Mouse (Mus musculus) midbrain, embryonic 10.5 days (tissue): ENCODE measurements at regions not wholly inside any gene's neighbourhood (a gene's known extent, or its start where the extent isn't known, plus 50 kb on each side); places are given as distances from the start of the nearest gene placed in this dataset.

Experiments
- DNase-seq: peaks from one replicate; pipeline ENCODE4 v3.0.0-alpha.2; 2017; ENCODE audit warnings: low spot score
- H3K27ac ChIP-seq: fragments of 300-500 bp; sonication (generic); replicated peaks from 2 replicates; pipeline ENCODE4 v1.5.1; 2016; ENCODE audit warnings: mild to moderate bottlenecking
- H3K27me3 ChIP-seq: fragments of 300-500 bp; sonication (generic); 2 replicates; pipeline ENCODE4 v1.6.1; 2016; ENCODE audit warnings: low read depth, mild to moderate bottlenecking; ENCODE audit not compliant: poor library complexity, severe bottlenecking
- H3K36me3 ChIP-seq: fragments of 300-500 bp; sonication (generic); 2 replicates; pipeline ENCODE4 v1.6.1; 2016; ENCODE audit warnings: mild to moderate bottlenecking, moderate library complexity
- H3K4me1 ChIP-seq: fragments of 300-500 bp; sonication (generic); 2 replicates; pipeline ENCODE4 v1.6.1; 2016
- H3K4me3 ChIP-seq: fragments of 300-500 bp; sonication (generic); 2 replicates; pipeline ENCODE4 v1.5.1; 2016; ENCODE audit warnings: mild to moderate bottlenecking, moderate library complexity
- H3K9me3 ChIP-seq: fragments of 300-500 bp; sonication (generic); replicated peaks from 2 replicates; pipeline ENCODE4 v1.6.1; 2016; ENCODE audit warnings: mild to moderate bottlenecking
- WGBS: fragments of 180-500 bp; shearing (Covaris S2); methylation state at CpG from one replicate; pipeline ENCODE4 v1.1.7; 2016; 5-methylcytosine and 5-hydroxymethylcytosine counted together

DNA sequence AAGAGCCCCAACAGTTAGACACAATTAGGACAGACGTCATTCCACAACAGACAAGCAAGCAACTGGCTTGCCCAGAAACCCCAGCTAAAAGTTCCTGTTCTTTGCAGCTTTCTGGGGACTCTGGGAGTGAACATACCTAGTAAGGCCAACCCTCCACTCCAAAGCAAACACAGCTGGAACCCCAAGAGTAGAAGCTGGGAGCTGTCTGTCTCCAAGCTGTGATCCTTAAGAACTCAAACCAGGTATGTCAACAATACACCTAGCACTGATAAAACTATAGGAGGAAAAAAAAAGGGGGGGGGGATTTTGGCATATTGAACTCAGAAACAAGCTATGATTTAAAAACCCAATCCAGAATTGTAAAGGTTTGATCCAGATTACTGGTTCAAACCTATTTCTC lies 84.2 kb upstream of the Basp1 start:
- WGBS = 40% methylated on average over 1 of the region's 1 CpGs
- Histone ChIP-seq H3K9me3 (no peaks in the 10 kb centered on the region), H3K4me3 (no peak overlapping the region), H3K27me3 (peaks cover 7% of the 10 kb centered on the region; the same call in 1 of the 2 replicates), H3K4me1 (peaks cover 18% of the 10 kb centered on the region), H3K27ac (no peak overlapping the region), H3K36me3 (no peaks in the 10 kb centered on the region)
- DNase-seq = no peak

DNA sequence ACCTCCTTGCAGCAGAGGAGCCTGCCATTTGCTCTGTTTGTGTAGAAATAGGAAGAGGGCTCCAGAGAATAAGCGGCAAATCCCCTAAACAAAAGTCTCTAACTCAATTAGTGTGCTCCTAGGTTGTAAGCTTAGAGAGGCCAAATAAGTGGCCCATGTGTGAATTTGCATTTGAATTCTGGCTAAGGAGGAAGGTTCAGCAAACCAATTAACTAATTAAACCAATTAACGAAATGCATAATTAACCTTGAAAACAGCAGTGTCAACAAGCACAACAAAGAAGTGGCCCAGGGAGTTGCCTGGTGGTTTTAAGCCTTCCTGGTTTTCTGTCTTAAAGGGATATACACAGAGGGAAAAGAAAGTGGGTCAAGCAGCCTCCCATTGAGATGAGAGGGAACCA lies 84.9 kb upstream of the Basp1 start:
- H3K9me3 ChIP-seq = no peaks in the 10 kb centered on the region
- H3K4me3 ChIP-seq = no peak overlapping the region
- no peak overlapping the region for H3K27ac ChIP-seq
- peaks cover 7% of the 10 kb centered on the region; the same call in 1 of the 2 replicates for H3K27me3 ChIP-seq
- no peak for DNase-seq
- H3K36me3 ChIP-seq = no peaks in the 10 kb centered on the region
- peaks cover 18% of the 10 kb centered on the region for H3K4me1 ChIP-seq
- 10% methylated on average over 2 of the region's 2 CpGs for whole genome bisulfite sequencing

DNA sequence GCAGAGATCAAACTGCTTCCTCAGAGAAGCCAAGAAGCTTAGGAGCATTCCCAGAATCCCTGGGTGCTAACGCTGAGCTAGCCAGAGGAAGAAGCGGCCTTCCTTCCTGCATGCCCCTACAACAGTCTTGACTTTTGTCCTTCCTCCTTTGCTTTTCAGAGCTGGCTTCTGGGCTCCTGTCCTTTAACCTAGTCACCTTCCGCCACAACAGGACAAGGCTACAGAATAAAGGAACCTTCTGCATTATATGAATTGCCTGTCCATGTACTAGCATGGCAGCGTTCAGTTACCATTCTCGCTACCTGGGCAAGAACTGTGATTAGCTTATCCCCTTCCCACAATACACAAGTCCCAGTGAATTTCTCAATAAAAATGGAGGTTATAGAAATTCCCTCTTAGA lies 88.9 kb upstream of the Basp1 start:
- WGBS = 84% methylated on average over 5 of the region's 5 CpGs
- H3K36me3 ChIP-seq = no peaks in the 10 kb centered on the region
- no peak overlapping the region for H3K4me3 ChIP-seq
- peaks cover 5% of the 10 kb centered on the region; the same call in 1 of the 2 replicates for H3K27me3 ChIP-seq
- H3K4me1 ChIP-seq = 0 out of 2 replicates have a peak, but pooled peaks cover 10% of the 10 kb centered on the region
- DNase-seq = no peak
- no peak overlapping the region for H3K27ac ChIP-seq
- no peaks in the 10 kb centered on the region for H3K9me3 ChIP-seq

DNA sequence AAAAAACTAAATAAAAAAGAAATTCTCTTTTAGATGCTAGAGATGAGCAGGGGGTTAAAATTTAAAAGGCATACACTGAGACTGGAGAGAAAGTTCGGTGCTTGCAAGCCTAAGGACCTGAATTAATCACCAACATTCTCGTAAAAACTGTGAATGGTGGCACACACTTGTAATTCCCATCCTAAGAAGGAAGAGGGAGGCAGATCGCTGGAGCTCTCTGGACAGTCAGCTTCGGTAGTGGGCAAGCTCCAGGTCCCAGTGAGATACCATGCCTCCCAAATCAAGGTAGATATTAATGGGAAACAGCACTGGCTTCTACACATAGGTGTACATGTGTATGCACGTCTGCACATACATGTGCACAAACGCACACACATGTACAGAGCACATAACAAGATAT lies 89.5 kb upstream of the Basp1 start:
- H3K9me3 ChIP-seq = no peaks in the 10 kb centered on the region
- peaks cover 5% of the 10 kb centered on the region; the same call in 1 of the 2 replicates for H3K27me3 ChIP-seq
- no peak overlapping the region for H3K4me3 ChIP-seq
- no peak overlapping the region for H3K27ac ChIP-seq
- no peaks in the 10 kb centered on the region for H3K36me3 ChIP-seq
- H3K4me1 ChIP-seq = 0 out of 2 replicates have a peak, but pooled peaks cover 8% of the 10 kb centered on the region
- WGBS = 69% methylated on average over 6 of the region's 6 CpGs
- no peak for DNase-seq

DNA sequence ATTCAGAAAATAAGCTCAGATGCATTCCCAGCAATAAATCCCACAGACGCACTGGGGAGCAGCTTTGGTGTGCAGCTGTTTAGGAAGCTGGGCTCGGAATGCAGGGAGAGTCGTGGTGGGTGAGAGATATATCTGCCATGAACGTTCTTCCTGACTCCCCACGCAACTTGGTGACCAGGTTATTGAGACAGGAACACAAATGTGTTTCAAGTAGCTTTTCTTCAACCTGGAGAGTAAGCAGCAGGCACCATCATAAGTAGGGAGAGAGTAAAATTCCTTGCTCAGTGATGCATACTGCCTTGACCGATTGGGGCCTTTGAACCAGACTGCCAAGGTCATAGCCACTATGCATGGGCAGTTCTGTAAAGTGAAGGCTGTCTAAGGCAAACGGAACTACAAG lies 95.6 kb upstream of the Basp1 start:
- no peak for DNase-seq
- Histone ChIP-seq H3K27ac (0 out of 2 replicates have a peak overlapping the region, but pooled peaks have one; percentile 6), H3K9me3 (no peaks in the 10 kb centered on the region), H3K4me1 (peaks cover 14% of the 10 kb centered on the region), H3K4me3 (no peak overlapping the region), H3K36me3 (no peaks in the 10 kb centered on the region), H3K27me3 (peaks cover 5% of the 10 kb centered on the region; the same call in 1 of the 2 replicates)
- WGBS = 65% methylated on average over 7 of the region's 7 CpGs

DNA sequence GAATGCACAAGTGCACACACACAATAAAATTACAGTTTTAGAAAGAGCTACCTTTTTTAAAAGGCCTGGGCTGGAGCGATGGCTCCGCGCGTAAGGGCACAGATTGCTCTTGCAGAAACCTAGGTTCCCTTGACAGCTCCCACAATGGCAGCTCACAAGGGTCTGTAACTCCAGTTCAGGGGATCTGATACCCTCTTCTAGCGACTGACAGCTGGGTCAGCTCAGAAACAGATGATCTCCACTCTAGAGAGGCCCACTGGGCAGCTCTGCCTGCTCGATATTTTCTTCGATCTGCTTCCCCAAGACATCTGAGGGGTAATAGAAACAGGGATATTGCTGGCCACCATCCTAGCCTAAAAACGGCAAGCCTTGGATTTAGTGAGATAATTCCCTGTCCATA lies 96.0 kb upstream of the Basp1 start:
- Histone ChIP-seq H3K36me3 (no peaks in the 10 kb centered on the region), H3K4me1 (peaks cover 14% of the 10 kb centered on the region), H3K27ac (0 out of 2 replicates have a peak overlapping the region, but pooled peaks have one; percentile 6), H3K27me3 (peaks cover 5% of the 10 kb centered on the region; the same call in 1 of the 2 replicates), H3K9me3 (no peaks in the 10 kb centered on the region), H3K4me3 (no peak overlapping the region)
- DNase-seq = no peak
- WGBS = 84% methylated on average over 8 of the region's 8 CpGs

DNA sequence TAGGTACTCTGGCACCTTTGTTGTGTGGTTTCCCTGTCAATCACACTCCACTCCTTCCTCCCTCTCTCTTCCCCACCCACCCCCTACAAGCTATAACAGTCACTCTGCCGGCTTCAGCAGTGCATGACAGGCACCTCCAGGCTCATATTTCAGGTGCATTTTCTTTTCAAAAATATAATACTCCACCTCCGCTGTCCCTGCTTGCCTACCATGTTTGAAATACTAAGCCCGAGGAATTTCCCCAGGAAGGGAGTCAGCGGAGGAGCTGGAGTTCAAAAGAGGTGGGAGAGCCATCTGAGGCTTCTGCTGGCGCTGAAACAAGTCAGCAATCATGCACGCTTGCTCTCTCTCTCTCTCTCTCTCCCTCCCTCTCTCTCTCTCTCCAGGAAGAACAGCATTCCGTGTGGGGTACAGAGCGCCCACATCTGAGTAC lies 96.5 kb upstream of the Basp1 start:
- WGBS = 59% methylated on average over 8 of the region's 8 CpGs
- Histone ChIP-seq H3K27ac (no peak overlapping the region), H3K4me3 (no peak overlapping the region), H3K27me3 (peaks cover under 1% of the 10 kb centered on the region; the same call in 1 of the 2 replicates), H3K4me1 (peaks cover 14% of the 10 kb centered on the region), H3K36me3 (no peaks in the 10 kb centered on the region), H3K9me3 (no peaks in the 10 kb centered on the region)
- DNase-seq = no peak

DNA sequence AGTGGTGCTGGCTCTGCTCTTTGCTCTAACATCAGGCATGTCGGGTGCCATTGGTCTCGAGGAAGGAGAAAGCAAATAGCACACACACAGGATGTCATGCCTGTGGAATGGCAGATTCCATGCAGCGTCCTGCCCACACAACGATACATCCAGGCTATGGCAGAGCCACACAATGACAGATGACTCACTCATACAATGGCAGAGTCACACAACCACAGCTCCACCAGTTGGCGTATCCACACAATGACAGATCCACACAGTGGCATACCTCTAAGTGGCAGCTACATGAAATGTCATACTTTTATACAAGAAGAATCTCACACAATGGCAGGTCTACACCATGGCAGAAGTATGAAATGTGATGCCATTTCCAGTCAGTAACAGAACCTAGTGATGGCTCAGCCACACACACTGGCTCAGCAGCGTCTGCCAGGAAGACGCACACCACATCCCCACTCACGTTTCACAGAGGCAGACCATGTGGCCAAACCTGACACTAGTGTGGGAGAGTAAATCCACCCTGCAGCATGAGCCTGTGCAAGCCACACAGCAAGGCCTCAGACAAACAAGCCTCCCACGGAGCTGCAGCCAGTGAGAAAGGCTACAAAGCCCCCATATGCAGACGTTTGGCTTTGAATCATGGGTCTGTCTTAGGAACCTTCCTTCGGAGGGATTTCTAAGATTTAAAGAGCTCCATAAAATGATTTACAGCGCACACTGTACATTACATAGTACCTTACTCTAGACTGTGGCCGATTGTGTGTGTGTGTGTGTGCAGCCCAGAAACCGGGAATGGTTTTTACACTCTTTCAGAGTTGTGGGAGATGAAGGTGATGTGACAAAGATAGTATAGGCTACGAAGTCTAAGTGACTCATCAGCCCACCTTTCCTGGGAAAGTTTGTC lies 104.0 kb upstream of the Myo10 start:
- 86% methylated on average over 15 of the region's 15 CpGs for WGBS
- no peaks in the 10 kb centered on the region for H3K9me3 ChIP-seq
- DNase-seq = no peak
- H3K27me3 ChIP-seq = no peaks in the 10 kb centered on the region
- H3K27ac ChIP-seq = no peak overlapping the region
- no peaks in the 10 kb centered on the region for H3K4me1 ChIP-seq
- H3K36me3 ChIP-seq = no peaks in the 10 kb centered on the region
- H3K4me3 ChIP-seq = no peak overlapping the region

DNA sequence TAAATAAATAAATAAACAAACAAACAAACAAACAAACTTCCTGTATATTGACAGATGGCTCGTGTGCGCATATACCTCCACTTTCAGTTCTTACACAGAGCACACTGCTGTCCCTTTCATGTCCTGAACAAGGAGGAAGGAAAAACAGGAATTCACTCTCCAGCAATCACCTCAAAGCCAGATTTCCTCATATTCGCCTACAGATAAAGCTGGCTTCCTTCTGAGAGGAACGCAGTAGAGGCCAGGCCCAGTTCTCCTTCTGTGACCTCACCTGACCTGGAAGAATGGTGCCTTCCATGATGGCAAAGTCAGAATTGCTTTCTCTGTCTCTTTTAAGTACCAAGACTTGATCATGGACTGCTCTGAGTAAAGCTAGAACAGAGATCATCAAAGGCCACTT lies 98.1 kb upstream of the Myo10 start:
- H3K4me3 ChIP-seq = no peak overlapping the region
- H3K9me3 ChIP-seq = no peaks in the 10 kb centered on the region
- DNase-seq = no peak
- peaks cover 8% of the 10 kb centered on the region for H3K4me1 ChIP-seq
- no peaks in the 10 kb centered on the region for H3K36me3 ChIP-seq
- H3K27ac ChIP-seq = no peak overlapping the region
- no peaks in the 10 kb centered on the region for H3K27me3 ChIP-seq
- 84% methylated on average over 4 of the region's 4 CpGs for WGBS

DNA sequence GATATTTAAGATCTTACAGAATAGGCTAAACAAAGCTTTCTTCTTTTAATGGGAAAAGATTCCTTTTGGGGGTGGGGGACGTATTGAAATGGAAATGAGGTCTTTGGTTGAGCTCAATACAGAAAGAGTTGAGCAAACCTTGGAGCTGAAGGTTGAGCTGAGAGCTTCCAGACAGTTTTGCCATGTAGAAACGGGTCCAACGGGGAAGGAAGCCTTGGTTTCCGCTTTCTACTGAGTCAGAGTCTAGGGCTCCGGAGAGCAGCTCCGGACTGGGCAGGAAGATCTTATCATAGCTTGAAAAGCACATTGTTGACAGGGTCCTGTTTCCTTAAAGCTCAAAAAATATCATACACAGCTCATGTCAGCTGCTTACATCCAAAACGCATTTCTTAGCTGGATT lies 97.0 kb upstream of the Myo10 start:
- H3K27ac ChIP-seq = no peak overlapping the region
- H3K4me1 ChIP-seq = peaks cover 8% of the 10 kb centered on the region
- no peak for DNase-seq
- no peak overlapping the region for H3K4me3 ChIP-seq
- H3K27me3 ChIP-seq = no peaks in the 10 kb centered on the region
- WGBS = 71% methylated on average over 7 of the region's 7 CpGs
- H3K36me3 ChIP-seq = no peaks in the 10 kb centered on the region
- H3K9me3 ChIP-seq = no peaks in the 10 kb centered on the region

DNA sequence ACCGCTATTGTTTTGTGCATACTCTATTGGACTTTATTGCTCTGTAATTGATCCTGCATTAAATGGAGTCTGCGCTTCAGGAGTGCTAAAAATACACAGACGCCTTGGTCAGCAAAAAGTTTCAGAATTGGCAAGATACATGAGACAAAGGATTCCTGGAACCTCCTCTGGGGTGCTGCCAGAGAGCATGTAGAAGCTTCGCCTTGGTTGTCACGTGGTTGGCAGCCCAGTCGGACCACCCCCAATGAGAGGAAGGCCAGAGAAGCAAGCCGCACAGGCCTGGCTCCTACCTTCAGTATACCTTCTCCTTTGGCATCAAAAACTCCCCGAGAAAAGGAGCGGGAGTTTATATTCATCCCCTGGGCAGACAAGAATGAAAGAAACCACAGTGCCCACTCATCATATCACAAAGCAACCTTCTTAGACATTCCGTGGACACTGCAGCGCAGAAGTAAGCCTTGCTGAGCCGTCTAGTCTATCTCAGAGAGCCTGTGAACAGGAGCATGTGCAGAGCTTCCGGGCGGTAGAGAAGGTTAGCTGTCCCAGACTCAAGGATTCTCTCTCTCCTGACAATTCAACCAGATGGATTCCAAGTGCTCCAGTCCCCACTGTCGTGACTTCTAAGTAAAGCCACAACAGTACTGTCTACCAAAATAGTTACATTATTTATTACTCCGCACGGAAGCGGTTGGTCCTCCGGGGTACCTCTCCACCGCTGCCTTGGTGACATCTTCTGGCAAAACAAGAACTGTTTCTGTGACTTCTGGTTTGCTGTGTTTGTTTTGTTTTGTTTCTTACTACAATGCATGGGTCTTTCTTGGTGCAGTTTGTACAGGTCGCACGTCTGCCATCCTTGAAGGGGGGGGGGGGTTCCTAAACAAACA lies 85.6 kb upstream of the Myo10 start:
- DNase-seq = no peak

DNA sequence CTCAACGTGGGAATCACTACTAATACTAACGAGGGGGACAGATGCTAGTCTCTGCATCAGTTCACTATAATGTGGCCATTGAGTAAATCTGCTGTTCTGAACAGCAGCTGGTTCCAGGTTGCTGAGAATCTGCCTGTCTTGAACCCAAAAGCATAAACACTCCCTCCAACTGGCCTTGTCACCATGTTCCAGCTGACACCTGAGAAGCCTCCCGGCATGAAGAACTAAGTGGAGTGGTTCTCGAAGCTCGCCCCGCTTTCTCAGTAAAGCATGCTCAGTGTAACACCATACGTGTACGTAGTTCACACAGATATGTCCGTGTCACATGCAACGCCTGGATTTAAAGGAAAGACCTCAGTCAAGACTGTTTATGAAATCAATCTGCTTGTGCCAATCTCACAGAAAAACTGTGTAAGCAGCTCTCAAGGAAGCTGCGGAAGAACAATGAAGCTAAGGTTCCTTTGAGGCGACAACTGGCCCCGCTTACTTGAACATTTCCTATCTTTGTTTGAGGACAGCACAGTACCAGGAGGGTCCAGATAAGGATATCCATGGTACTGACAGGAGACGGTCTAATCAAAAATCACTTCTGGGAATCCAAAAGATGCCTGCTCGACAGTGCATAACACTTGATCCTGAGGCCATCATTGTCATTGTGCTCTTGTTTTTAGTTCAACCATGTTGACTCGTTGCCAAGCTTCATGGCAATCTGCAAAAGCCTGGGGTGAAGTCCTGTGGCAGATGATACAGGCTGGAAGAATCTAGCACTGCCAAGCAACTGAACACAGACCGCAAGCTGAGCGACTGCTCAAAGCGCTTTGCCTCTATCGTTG lies 82.8 kb upstream of the Myo10 start:
- DNase-seq = no peak

More for the DNA sequence above, 85.6 kb upstream of the Myo10 start:
- Histone ChIP-seq H3K27me3 (no peaks in the 10 kb centered on the region), H3K36me3 (no peaks in the 10 kb centered on the region), H3K9me3 (no peaks in the 10 kb centered on the region), H3K27ac (no peak overlapping the region; the same call in 1 of the 2 replicates), H3K4me1 (peaks cover 11% of the 10 kb centered on the region; the same call in 1 of the 2 replicates), H3K4me3 (no peak overlapping the region)
- 84% methylated on average over 22 of the region's 22 CpGs for WGBS

More for the DNA sequence above, 82.8 kb upstream of the Myo10 start:
- 81% methylated on average over 20 of the region's 20 CpGs for WGBS
- H3K4me1 ChIP-seq = peaks cover 11% of the 10 kb centered on the region; the same call in 1 of the 2 replicates
- no peak overlapping the region for H3K4me3 ChIP-seq
- no peak overlapping the region for H3K27ac ChIP-seq
- no peaks in the 10 kb centered on the region for H3K36me3 ChIP-seq
- H3K27me3 ChIP-seq = no peaks in the 10 kb centered on the region
- H3K9me3 ChIP-seq = no peaks in the 10 kb centered on the region
